Mouse (Mus musculus) intestine, postnatal 0 days (tissue): ENCODE data around the gene E2f3. TPM values are rescaled to one million over a fixed set of nuclear protein-coding genes. Genes with fewer than 3 reads are reported as not detected.

Experiments
- ATAC-seq: fragments of 200-750 bp; cut with Nextera tagmentation; 2 replicates; pipeline ENCODE4 v1.8.0; 2017; ENCODE audit warnings: mild to moderate bottlenecking, moderate TSS enrichment, moderate library complexity
- H3K27ac ChIP-seq: fragments of 300-500 bp; sonication (generic); 2 replicates; pipeline ENCODE4 v1.5.1; 2014; ENCODE audit warnings: mild to moderate bottlenecking, low read depth, low read length, moderate library complexity
- H3K27me3 ChIP-seq: fragments of 300-500 bp; sonication (generic); replicated peaks from 2 replicates; pipeline ENCODE4 v1.6.1; 2014; ENCODE audit warnings: low read length, mixed read lengths; ENCODE audit not compliant: control insufficient read depth, insufficient read depth
- H3K36me3 ChIP-seq: fragments of 300-500 bp; sonication (generic); 2 replicates; pipeline ENCODE4 v1.6.1; 2014; ENCODE audit warnings: mild to moderate bottlenecking, moderate library complexity; ENCODE audit not compliant: control insufficient read depth, insufficient read depth
- H3K4me1 ChIP-seq: fragments of 300-500 bp; sonication (generic); replicated peaks from 2 replicates; pipeline ENCODE4 v1.6.1; 2014; ENCODE audit warnings: antibody characterized with exemption, low read length, mixed read lengths; ENCODE audit not compliant: control insufficient read depth, insufficient read depth
- H3K4me2 ChIP-seq: fragments of 300-500 bp; sonication (generic); replicated peaks from 2 replicates; pipeline ENCODE4 v1.6.1; 2014; ENCODE audit warnings: low read depth, mild to moderate bottlenecking, moderate library complexity
- H3K4me3 ChIP-seq: fragments of 300-500 bp; sonication (generic); 2 replicates; pipeline ENCODE4 v1.5.1; 2014; ENCODE audit warnings: low read depth, low read length
- H3K9ac ChIP-seq: fragments of 300-500 bp; sonication (generic); 2 replicates; pipeline ENCODE4 v1.6.1; 2014; ENCODE audit warnings: mild to moderate bottlenecking, low read depth, low read length
- H3K9me3 ChIP-seq: fragments of 300-500 bp; sonication (generic); 2 replicates; pipeline ENCODE4 v1.6.1; 2016; ENCODE audit warnings: mixed run types; ENCODE audit not compliant: control insufficient read depth
- CTCF ChIP-seq: sonication (generic); IDR thresholded peaks from 2 replicates; pipeline ENCODE4 v1.5.1; 2016; ENCODE audit warnings: low read depth, mild to moderate bottlenecking, control low read depth, antibody characterized with exemption, moderate library complexity
- WGBS: fragments of 180-500 bp; shearing (Covaris S2); extraction: QIAGEN DNeasy Blood & Tissue Kit; methylation state at CpG from one replicate; pipeline ENCODE4 v1.1.7; 2014; 5-methylcytosine and 5-hydroxymethylcytosine counted together
- polyA plus RNA-seq: library from polyadenylated mRNA; unstranded; fragments of >200 nt; fragmentation: Nextera tagmentation; extraction: Ambion mirVana; gene quantifications from 2 replicates; pipeline ENCODE4 v1.2.1, GENCODE M21; 2015

Gene E2f3
- polyA plus RNA-seq, 1 experiment from 2014 or later = 4.2 TPM

DNA sequence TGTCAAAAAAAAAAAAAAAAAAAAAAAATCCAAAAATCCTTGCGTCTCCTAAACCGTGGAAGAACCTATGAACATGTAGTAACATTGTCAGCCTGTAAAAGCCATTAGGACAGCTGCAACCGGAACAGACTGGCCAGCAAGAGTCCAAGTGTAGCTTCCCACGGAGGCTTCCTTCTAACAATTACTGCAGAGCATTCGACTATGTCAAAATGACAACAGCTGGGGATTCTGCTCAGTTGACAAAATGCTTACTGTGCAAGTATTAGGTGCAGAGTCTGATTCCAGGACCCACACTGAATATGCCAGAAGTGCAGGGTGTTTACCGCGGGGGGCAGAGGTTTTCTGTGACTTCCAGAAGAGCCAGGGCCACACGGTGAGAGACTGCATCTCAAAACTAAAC lies 41.4 kb downstream of the E2f3 start:
- Histone ChIP-seq H3K4me2 (no peak overlapping the region), H3K9ac (no peak overlapping the region), H3K4me3 (no peak overlapping the region), H3K4me1 (no peaks in the 10 kb centered on the region), H3K9me3 (no peaks in the 10 kb centered on the region), H3K27me3 (no peaks in the 10 kb centered on the region), H3K36me3 (no peaks in the 10 kb centered on the region), H3K27ac (no peak overlapping the region)
- no peak for TF ChIP-seq CTCF
- ATAC-seq = no peak
- 69% methylated on average over 8 of the region's 8 CpGs for WGBS

DNA sequence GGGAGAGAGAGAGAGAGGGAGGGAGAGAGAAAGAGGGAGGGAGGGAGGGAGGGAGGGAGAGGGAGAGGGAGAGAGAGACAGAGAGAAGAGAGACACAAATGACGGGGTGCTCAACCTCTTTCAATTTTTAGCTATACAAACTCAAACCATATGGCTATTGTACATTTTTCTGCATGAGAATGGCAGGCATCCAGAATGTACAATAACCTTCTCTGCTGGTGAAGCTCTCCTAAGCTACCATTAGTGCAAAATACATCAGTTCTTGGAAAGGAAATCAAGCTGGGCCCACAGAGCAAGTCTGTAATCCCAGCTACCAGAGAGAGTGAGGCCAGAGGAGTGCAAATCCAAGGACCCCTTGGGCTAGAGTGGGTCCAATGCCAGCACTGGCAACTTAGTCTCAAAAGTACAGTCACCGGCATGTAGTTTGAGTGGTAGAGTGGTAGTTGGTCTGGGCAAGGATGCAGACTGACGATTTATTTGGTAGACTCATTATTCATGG lies 42.3 kb downstream of the E2f3 start:
- no peaks in the 10 kb centered on the region for H3K27me3 ChIP-seq
- no peak overlapping the region for H3K9ac ChIP-seq
- no peak overlapping the region for H3K4me3 ChIP-seq
- ATAC-seq = no peak
- no peaks in the 10 kb centered on the region for H3K4me1 ChIP-seq
- no peak overlapping the region for H3K27ac ChIP-seq
- H3K9me3 ChIP-seq = no peaks in the 10 kb centered on the region
- H3K4me2 ChIP-seq = no peak overlapping the region
- WGBS = 75% methylated on average over 3 of the region's 3 CpGs
- TF ChIP-seq CTCF = no peak
- no peaks in the 10 kb centered on the region for H3K36me3 ChIP-seq

GRCm38 (mm10) chr13:29940071-29940470 lies 45.8 kb downstream of the E2f3 start:
- no peak for ATAC-seq
- Histone ChIP-seq H3K27ac (no peak overlapping the region), H3K4me2 (no peak overlapping the region), H3K4me3 (no peak overlapping the region), H3K36me3 (no peaks in the 10 kb centered on the region; the same call in 1 of the 2 replicates), H3K4me1 (no peaks in the 10 kb centered on the region), H3K9me3 (no peaks in the 10 kb centered on the region), H3K27me3 (no peaks in the 10 kb centered on the region), H3K9ac (no peak overlapping the region)
- WGBS = 71% methylated on average over 7 of the region's 7 CpGs
- no peak for TF ChIP-seq CTCF

DNA sequence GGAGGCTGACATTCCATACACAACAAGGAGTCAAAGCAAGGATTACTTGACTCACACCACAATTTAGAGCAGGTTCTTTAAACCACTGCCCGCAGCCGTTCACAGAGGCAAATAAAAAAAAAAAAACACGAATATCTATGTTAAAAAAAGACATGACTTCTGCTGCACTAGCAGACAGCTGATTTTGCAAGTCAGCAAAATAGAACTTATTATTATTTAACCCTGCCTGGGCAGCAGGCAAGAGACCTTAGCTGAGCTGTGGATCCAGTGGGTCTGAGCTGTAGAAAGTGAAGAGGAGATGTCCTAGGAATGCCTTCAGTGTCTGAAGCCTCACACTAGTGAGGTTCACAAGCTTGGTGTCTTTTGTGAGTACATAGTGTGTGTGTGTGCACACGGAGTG lies 46.5 kb downstream of the E2f3 start:
- Histone ChIP-seq H3K9me3 (no peaks in the 10 kb centered on the region), H3K4me2 (no peak overlapping the region), H3K9ac (no peak overlapping the region), H3K27me3 (no peaks in the 10 kb centered on the region), H3K27ac (no peak overlapping the region), H3K36me3 (no peaks in the 10 kb centered on the region; the same call in 1 of the 2 replicates), H3K4me3 (no peak overlapping the region), H3K4me1 (no peaks in the 10 kb centered on the region)
- 61% methylated on average over 4 of the region's 4 CpGs for WGBS
- no peak for TF ChIP-seq CTCF
- ATAC-seq = no peak

- H3K27ac ChIP-seq = no peak overlapping the region
- H3K9me3 ChIP-seq = no peaks in the 10 kb centered on the region
- no peaks in the 10 kb centered on the region for H3K4me1 ChIP-seq
- no peak for ATAC-seq
- no peak overlapping the region for H3K9ac ChIP-seq
- no peak overlapping the region for H3K4me3 ChIP-seq
- no peaks in the 10 kb centered on the region for H3K27me3 ChIP-seq
- TF ChIP-seq CTCF = no peak
- no peaks in the 10 kb centered on the region; the same call in 1 of the 2 replicates for H3K36me3 ChIP-seq
- 67% methylated on average over 6 of the region's 6 CpGs for WGBS
- H3K4me2 ChIP-seq = no peak overlapping the region
Observed at GRCm38 (mm10) chr13:29938776-29939175, 47.1 kb downstream of the E2f3 start.

- peaks cover 6% of the 10 kb centered on the region; the same call in 1 of the 2 replicates for H3K4me1 ChIP-seq
- WGBS = 67% methylated on average over 3 of the region's 3 CpGs
- no peak overlapping the region for H3K9ac ChIP-seq
- H3K9me3 ChIP-seq = no peaks in the 10 kb centered on the region
- no peak overlapping the region for H3K4me3 ChIP-seq
- no peak overlapping the region for H3K27ac ChIP-seq
- ATAC-seq = no peak
- no peak overlapping the region for H3K4me2 ChIP-seq
- no peaks in the 10 kb centered on the region for H3K36me3 ChIP-seq
- TF ChIP-seq CTCF = no peak
- no peaks in the 10 kb centered on the region for H3K27me3 ChIP-seq
Observed at GRCm38 (mm10) chr13:29926168-29926567, 59.7 kb downstream of the E2f3 start.

DNA sequence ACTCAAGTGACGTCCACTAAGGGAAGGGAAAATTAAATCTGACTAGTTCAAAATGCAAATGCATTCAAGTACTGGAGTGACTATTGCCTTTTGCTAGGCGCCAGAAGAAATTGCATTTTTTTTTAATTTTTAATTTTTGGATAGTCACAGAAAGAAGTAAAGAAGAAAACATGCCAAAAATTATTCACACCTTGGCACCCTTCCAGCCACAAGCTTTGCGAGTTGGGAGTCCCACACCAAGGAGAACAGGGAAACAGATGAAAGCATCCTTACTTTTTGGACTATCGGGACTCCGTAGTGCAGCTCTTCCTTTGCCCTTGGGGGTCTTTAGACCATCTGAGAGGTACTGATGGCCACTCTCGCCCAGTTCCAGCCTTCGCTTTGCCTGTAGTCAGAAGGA lies 66.0 kb downstream of the E2f3 start:
- Histone ChIP-seq H3K9ac (no peak overlapping the region), H3K4me2 (no peak overlapping the region), H3K27ac (no peak overlapping the region; the same call in 1 of the 2 replicates), H3K4me1 (peaks cover 6% of the 10 kb centered on the region; the same call in 1 of the 2 replicates), H3K9me3 (no peaks in the 10 kb centered on the region), H3K36me3 (peaks cover 27% of the 10 kb centered on the region; the same call in 1 of the 2 replicates), H3K4me3 (no peak overlapping the region), H3K27me3 (no peaks in the 10 kb centered on the region)
- 89% methylated on average over 7 of the region's 7 CpGs for WGBS
- ATAC-seq = no peak
- TF ChIP-seq CTCF = no peak
